In genomic region chr17:29603283-29603682, GRCm38 (mm10) we compare ENCODE assay signal across 9 mouse cellular contexts. TPM values are rescaled to one million over a fixed set of nuclear protein-coding genes. Genes with fewer than 3 reads are reported as not detected.
DNase-seq lines count a peak whose midpoint lies in the region; ATAC-seq and TF ChIP-seq lines count a peak whose summit lies in the region.
"Had no signal": no experiment of that assay in that cellular context is flagged by ENCODE, and none has a peak within 500 bp of the region (broad histone marks: within the 10 kb centered on the region; RNA-seq: fewer than 3 reads in every experiment).

No protein-coding gene starts in this region.

- peak; percentile 80 for TF ChIP-seq RAD21 in MEL (IDR thresholded peaks at IDR 0.05; ENCODE audit: low read depth, low read length)

- peak; percentile 92 to 98 (median 93) for TF ChIP-seq CTCF in MEL (IDR thresholded peaks at IDR 0.05 in 2 of 3, conservative IDR thresholded peaks at IDR 0.05 in 1 of 3; ENCODE audit: control insufficient read depth in 1 of 3, insufficient read depth in 1 of 3, low read depth in 2 of 3, low read length in 3 of 3, poor library complexity in 1 of 3, severe bottlenecking in 1 of 3)

- H3K27me3 ChIP-seq in MEL (ENCODE audit: control insufficient read depth in 1 of 2, insufficient read depth in 2 of 2, low read length in 2 of 2), result no peaks in the 10 kb centered on the region
- H3K27me3 ChIP-seq: limb, embryonic 15.5 days had no signal

- no peaks in the 10 kb centered on the region for H3K79me2 ChIP-seq in MEL (ENCODE audit: control insufficient read depth, insufficient read depth, low read length, poor library complexity)

- TF ChIP-seq EP300 in MEL (IDR thresholded peaks at IDR 0.05; ENCODE audit: low read depth in 1 of 2, low read length in 2 of 2), result no peak

- no peaks in the 10 kb centered on the region for H3K9me3 ChIP-seq in MEL (replicated peaks; ENCODE audit: insufficient read depth, low read length)
- H3K9me3 ChIP-seq: limb, embryonic 15.5 days had no signal

- H3K4me1 ChIP-seq in MEL (ENCODE audit: control insufficient read depth in 1 of 2, insufficient read depth in 2 of 2, low read length in 2 of 2), result no peaks in the 10 kb centered on the region
- H3K4me1 ChIP-seq: limb, embryonic 15.5 days had no signal

- no peak overlapping the region for H3K4me3 ChIP-seq in MEL (ENCODE audit: control insufficient read depth in 1 of 2, insufficient read depth in 1 of 2, low read depth in 2 of 2, low read length in 2 of 2)
- H3K4me3 ChIP-seq: limb, embryonic 15.5 days had no signal

- no peak overlapping the region for H3K9ac ChIP-seq in MEL (ENCODE audit: control insufficient read depth, low read depth, low read length, poor library complexity, severe bottlenecking)
- H3K9ac ChIP-seq: limb, embryonic 15.5 days had no signal

- no peak for TF ChIP-seq POLR2A in MEL (IDR thresholded peaks at IDR 0.05; ENCODE audit: control insufficient read depth in 1 of 2, insufficient read depth in 1 of 2, low read depth in 1 of 2, low read length in 2 of 2, poor library complexity in 1 of 2)

- H3K27ac ChIP-seq in MEL (ENCODE audit: control insufficient read depth, low read depth, low read length), result no peak overlapping the region
- H3K27ac ChIP-seq: limb, embryonic 15.5 days had no signal

- ATAC-seq in inflammation-experienced regulatory T-cells, adult 6 months, result no peak

- H3K36me3 ChIP-seq in MEL (ENCODE audit: control insufficient read depth in 1 of 2, insufficient read depth in 2 of 2, low read length in 2 of 2), result no peaks in the 10 kb centered on the region; a peak in 1 of 4 replicates

- DNase-seq in MEL (ENCODE audit: low read depth, low spot score), result peak; percentile 68
- DNase-seq in adrenal gland, postnatal 25 days, result peak; percentile 82
- DNase-seq in embryo, embryonic 9.5 days (ENCODE audit: extremely low spot score), result peak; percentile 76
- DNase-seq in heart, adult 8-10 months (ENCODE audit: low spot score), result peak; percentile 71
- peak; percentile 70 for DNase-seq in layer of hippocampus, adult 9-10 months (ENCODE audit: low spot score)
- DNase-seq in lung, postnatal 25 days (ENCODE audit: low spot score), result peak; percentile 76
- DNase-seq in right cerebral cortex, postnatal 25 days, result peak; percentile 76

TF ChIP-seq in MEL, 35 proteins besides CTCF, POLR2A, EP300 and RAD21:
- TF ChIP-seq E2F4 (IDR thresholded peaks at IDR 0.05; ENCODE audit: borderline replicate concordance, low read depth, low read length), result no peak
- peak; percentile 87 for TF ChIP-seq SMC3 (IDR thresholded peaks at IDR 0.05; ENCODE audit: low read depth, low read length)
- 0 out of 2 replicates have a peak, but pooled peaks have one; percentile 21 for TF ChIP-seq SIN3A (IDR thresholded peaks at IDR 0.05; ENCODE audit: low read length)
- TF ChIP-seq ZC3H11A (IDR thresholded peaks at IDR 0.05; ENCODE audit: low read depth, low read length), result peak; percentile 63

RNA-seq across cellular contexts. Expression of gene Rnf8, which starts 11.3 kb away (rescaled TPM):
- 32.9 and 40.3 TPM in 2 replicates for total RNA-seq in MEL (2012; rRNA removed)
- 10 to 100 TPM in 1 of 2 experiments, not detected in 1; 49.2 TPM for polyA plus RNA-seq in MEL (2012; ENCODE audit: insufficient read depth in 1 of 2, insufficient read length in 2 of 2, low read depth in 1 of 2, low replicate concordance in 2 of 2, missing spikeins in 1 of 2)
- 54.1 and 57.0 TPM in 2 replicates for total RNA-seq in adrenal gland, postnatal 25 days (2021)
- 10 to 100 TPM; 16.1 to 20.7 (median 18.9) TPM for total RNA-seq in heart, adult 8-10 months (2022)
- polyA plus RNA-seq in inflammation-experienced regulatory T-cells, adult 6 months (2017; shearing (Covaris generic)), result 10 to 100 TPM; 24.6 to 27.5 (median 24.9) TPM

RNA-seq across cellular contexts. Expression of gene Gm28043, which starts 11.4 kb away (rescaled TPM):
- total RNA-seq in MEL (2012; rRNA removed), result 3.1 and 3.4 TPM in 2 replicates
- 1 to 10 TPM in 1 of 2 experiments, not detected in 1; 1.3 TPM for polyA plus RNA-seq in MEL (2012; ENCODE audit: insufficient read depth in 1 of 2, insufficient read length in 2 of 2, low read depth in 1 of 2, low replicate concordance in 2 of 2, missing spikeins in 1 of 2)
- total RNA-seq in adrenal gland, postnatal 25 days (2021), result 4.5 and 5.0 TPM in 2 replicates
- 1 to 10 TPM in 2 of 4 experiments, under 1 TPM in 2; 0.78 to 1.3 (median 0.91) TPM for total RNA-seq in heart, adult 8-10 months (2022)
- polyA plus RNA-seq in inflammation-experienced regulatory T-cells, adult 6 months (2017; shearing (Covaris generic)), result 1 to 10 TPM; 3.7 to 4.4 (median 4.1) TPM

RNA-seq across cellular contexts. Expression of gene Tmem217, which starts 51.1 kb away (rescaled TPM):
- 2.3 and 2.5 TPM in 2 replicates for total RNA-seq in MEL (2012; rRNA removed)
- polyA plus RNA-seq in MEL (2012; ENCODE audit: insufficient read depth in 1 of 2, insufficient read length in 2 of 2, low read depth in 1 of 2, low replicate concordance in 2 of 2, missing spikeins in 1 of 2), result 1 to 10 TPM in 1 of 2 experiments, not detected in 1; 4.5 TPM
- 0.36 TPM in 1 of 2 replicates, not detected in the other for total RNA-seq in adrenal gland, postnatal 25 days (2021)
- not detected for total RNA-seq in heart, adult 8-10 months (2022)
- polyA plus RNA-seq in inflammation-experienced regulatory T-cells, adult 6 months (2017; shearing (Covaris generic)), result 1 to 10 TPM in 2 of 3 experiments, not detected in 1; 1.1 to 1.3 TPM

RNA-seq across cellular contexts. Expression of gene Tbc1d22b, which starts 53.7 kb away (rescaled TPM):
- total RNA-seq in MEL (2012; rRNA removed), result 8.0 and 9.4 TPM in 2 replicates
- polyA plus RNA-seq in MEL (2012; ENCODE audit: insufficient read depth in 1 of 2, insufficient read length in 2 of 2, low read depth in 1 of 2, low replicate concordance in 2 of 2, missing spikeins in 1 of 2), result 10 to 100 TPM; 30.7 to 53.8 TPM
- total RNA-seq in adrenal gland, postnatal 25 days (2021), result 28.4 and 30.7 TPM in 2 replicates
- total RNA-seq in heart, adult 8-10 months (2022), result 10 to 100 TPM; 11.3 to 13.5 (median 11.9) TPM
- 10 to 100 TPM in 2 of 3 experiments, 1 to 10 TPM in 1; 9.0 to 11.5 (median 11.4) TPM for polyA plus RNA-seq in inflammation-experienced regulatory T-cells, adult 6 months (2017; shearing (Covaris generic))

RNA-seq across cellular contexts. Expression of gene Gm17657, which starts 53.8 kb away (rescaled TPM):
- 0.31 and 0.88 TPM in 2 replicates for total RNA-seq in MEL (2012; rRNA removed)
- 1 to 10 TPM in 1 of 2 experiments, not detected in 1; 2.7 TPM for polyA plus RNA-seq in MEL (2012; ENCODE audit: insufficient read depth in 1 of 2, insufficient read length in 2 of 2, low read depth in 1 of 2, low replicate concordance in 2 of 2, missing spikeins in 1 of 2)
- total RNA-seq in adrenal gland, postnatal 25 days (2021), result not detected in 2 replicates
- not detected for total RNA-seq in heart, adult 8-10 months (2022)
- under 1 TPM in 2 of 3 experiments, not detected in 1; 0.23 to 0.39 TPM for polyA plus RNA-seq in inflammation-experienced regulatory T-cells, adult 6 months (2017; shearing (Covaris generic))
- polyA plus RNA-seq: limb, embryonic 15.5 days had no signal
